Mouse (Mus musculus): Measurements from ENCODE around the gene Kcnq5.

DNA sequence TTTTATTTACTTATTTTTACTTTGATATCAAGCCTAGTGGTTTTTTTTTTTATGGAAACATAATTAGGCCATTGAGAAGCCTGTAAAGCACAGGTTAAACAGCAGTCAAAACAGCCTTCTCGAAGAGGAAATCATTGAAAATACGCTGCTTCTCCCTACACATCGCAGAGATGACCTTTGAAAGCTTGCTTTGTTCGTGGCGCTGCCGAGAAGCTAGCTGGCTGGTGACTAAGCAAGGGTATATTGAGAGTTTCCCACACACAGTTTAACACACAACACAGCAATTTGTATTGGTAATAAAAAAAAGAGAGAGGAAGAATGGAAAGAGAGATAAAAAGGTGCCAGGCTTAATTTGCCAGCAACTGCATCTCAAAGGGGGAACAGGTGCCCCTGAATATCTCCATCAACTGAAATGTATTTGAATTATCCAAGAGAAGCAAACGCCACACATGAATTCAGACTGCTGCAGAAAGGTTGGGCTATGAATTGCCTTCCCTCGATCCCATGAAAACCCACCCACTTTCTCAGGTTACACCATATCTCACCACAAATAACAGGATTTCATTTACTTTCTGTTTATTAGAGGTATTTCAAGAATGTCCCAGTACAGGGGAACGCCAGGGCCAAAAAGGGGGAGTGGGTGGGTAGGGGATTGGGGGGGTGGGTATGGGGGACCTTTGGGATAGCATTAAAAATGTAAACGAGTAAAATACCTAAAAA lies 461.8 kb downstream of the Kcnq5 start:
- TF ChIP-seq CTCF (IDR thresholded peaks at IDR 0.05; ENCODE audit: low read depth) = no peak
- no peak for TF ChIP-seq EP300 (optimal IDR thresholded peaks at IDR 0.05)

All from stomach, postnatal 0 days (tissue).